Mouse (Mus musculus) testis, adult 10 weeks (tissue): ENCODE data around the gene Esyt3. TPM values are rescaled to one million over a fixed set of nuclear protein-coding genes. Genes with fewer than 3 reads are reported as not detected.

Source experiments
- polyA plus RNA-seq: library from polyadenylated mRNA; stranded (reverse); fragments of 350-450 nt; fragmentation: Illumina TruSeq; extraction: RNeasy Lipid Tissue Mini Kit (QIAGEN cat#74804); gene quantifications from one replicate; pipeline ENCODE4 v1.2.3, GENCODE M21; 2014; ENCODE audit warnings: low read depth, low replicate concordance

The Esyt3 gene
- 9.5 TPM for polyA plus RNA-seq

DNA sequence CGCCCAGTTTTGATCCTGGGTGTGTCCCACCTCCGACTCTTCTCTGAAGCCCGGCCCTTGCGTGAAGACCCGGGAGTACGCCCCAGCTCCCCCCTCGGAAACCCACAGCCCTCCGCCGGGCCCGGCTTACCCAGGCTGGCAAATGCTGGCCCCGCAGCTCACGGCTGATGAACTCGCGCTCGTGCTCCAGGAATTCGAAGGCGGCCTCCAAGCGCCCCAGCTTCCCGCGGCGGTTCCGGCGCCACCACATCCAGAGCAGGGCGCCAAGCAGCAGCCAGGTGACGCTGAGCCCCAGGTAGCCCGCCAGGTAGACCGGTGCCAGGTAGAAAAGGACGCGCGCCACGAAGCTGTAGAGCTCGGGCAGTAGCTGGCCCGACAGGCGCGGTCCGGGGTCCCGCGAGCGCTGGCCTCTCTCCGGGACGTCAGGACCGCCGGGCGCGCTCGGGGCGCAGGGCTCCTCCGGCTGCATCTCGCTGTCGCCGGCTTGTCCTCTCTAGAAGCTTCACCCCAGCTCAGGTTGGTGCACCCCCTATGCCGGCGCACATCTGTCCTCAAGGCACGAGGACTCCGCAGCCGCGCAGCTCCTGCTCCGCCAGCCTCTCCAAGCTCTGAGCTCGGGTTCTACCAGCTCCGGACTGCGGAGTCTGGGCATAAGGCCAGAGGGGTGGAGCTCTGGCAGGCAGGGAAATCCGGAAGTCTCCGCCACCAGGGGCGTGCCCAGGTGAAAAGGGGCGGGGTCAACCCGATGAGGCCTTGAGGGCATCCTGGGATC, at the start of gene Esyt3:
Gene Esyt3, minus strand, starts transcription at position 637 of the 772 bp plus-strand sequence.

Other genes with a start within 250 kb of the Esyt3 start
- 8.4 TPM for gene Pik3cb, start 217.9 kb downstream of the Esyt3 start, polyA plus RNA-seq
- gene Faiml, start 121.3 kb downstream of the Esyt3 start, polyA plus RNA-seq = 95.2 TPM
- gene Cep70, start 115.2 kb downstream of the Esyt3 start, polyA plus RNA-seq = 124 TPM
- gene Mras, start 78.8 kb upstream of the Esyt3 start, polyA plus RNA-seq = 8.1 TPM
- gene Nme9, start 92.9 kb upstream of the Esyt3 start, polyA plus RNA-seq = not detected
- 30.6 TPM for gene Armc8, start 210.3 kb upstream of the Esyt3 start, polyA plus RNA-seq
- gene Dbr1, start 217.2 kb upstream of the Esyt3 start, polyA plus RNA-seq = 8.0 TPM